Comparison of ENCODE assay signal across 9 mouse cellular contexts in the genomic region with DNA sequence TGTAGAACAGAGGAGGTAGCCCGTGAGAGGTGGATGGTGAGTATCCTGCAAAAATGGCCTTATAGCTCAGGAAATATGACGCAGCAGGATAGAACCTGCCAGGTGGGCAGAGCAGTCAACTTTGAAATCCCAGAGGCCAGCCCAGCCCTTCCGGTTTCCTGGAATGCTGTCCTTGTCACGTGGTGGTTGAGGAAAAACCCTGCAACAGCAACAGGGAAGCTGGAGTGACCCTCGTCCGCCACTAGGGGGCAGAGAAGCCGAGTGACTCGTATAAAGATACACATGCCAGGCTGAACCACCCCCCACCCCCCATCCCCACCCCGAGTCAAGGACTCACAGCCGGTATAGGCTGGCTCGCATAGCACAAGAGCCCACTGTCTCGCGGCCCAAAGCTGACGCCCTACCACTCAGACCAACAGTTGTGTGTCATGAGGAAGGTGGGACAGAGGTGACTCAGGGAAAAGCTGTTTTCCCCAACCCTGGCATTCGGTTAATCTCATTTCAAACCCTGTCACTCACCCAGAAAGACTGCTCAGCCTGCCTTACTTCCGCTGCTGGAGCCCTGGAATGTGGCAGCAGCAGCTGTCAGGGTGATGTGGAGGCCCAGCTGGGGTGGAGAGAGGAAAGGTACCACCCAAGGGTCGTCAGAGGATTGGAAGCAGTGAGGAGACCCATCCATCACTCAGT.
A peak's percentile ranks its signal among the peaks of the same experiment; 100 is the strongest.
DNase-seq lines count a peak whose midpoint lies in the region; ATAC-seq and TF ChIP-seq lines count a peak whose summit lies in the region.
"Had no signal": no experiment of that assay in that cellular context is flagged by ENCODE, and none has a peak within 500 bp of the region (broad histone marks: within the 10 kb centered on the region; RNA-seq: fewer than 3 reads in every experiment).

No protein-coding gene starts in this region.

- TF ChIP-seq CTCF in CH12.LX (conservative IDR thresholded peaks at IDR 0.05 in 1 of 2, IDR thresholded peaks at IDR 0.05 in 1 of 2; ENCODE audit: low read depth in 2 of 2, low read length in 2 of 2): peak; percentile 71 to 72
- peak; percentile 88 for TF ChIP-seq CTCF in lung, adult 2 months (IDR thresholded peaks at IDR 0.05; ENCODE audit: insufficient read depth, low read length)
- peak; percentile 66; the same call in 1 of the 2 replicates for TF ChIP-seq CTCF in thymus, adult 2 months (IDR thresholded peaks at IDR 0.05; ENCODE audit: borderline replicate concordance, control insufficient read depth, extremely low read depth, insufficient read depth, low read length, poor library complexity)

- H3K79me2 ChIP-seq in CH12.LX (replicated peaks; ENCODE audit: control insufficient read depth, extremely low read depth, insufficient read depth, poor library complexity, severe bottlenecking): no peaks in the 10 kb centered on the region

- no peaks in the 10 kb centered on the region for H3K36me3 ChIP-seq in CH12.LX (replicated peaks in 1 of 2; ENCODE audit: control insufficient read depth in 1 of 2, insufficient read depth in 1 of 2, low read length in 1 of 2)
- no peaks in the 10 kb centered on the region for H3K36me3 ChIP-seq in forebrain, embryonic 16.5 days (ENCODE audit: control insufficient read depth, insufficient read depth)
- H3K36me3 ChIP-seq in neural tube, embryonic 15.5 days: no peaks in the 10 kb centered on the region
- H3K36me3 ChIP-seq in thymus, adult 2 months (ENCODE audit: control insufficient read depth, insufficient read depth, low read length): no peaks in the 10 kb centered on the region

- 4% methylated on average over 17 of the region's 17 CpGs for WGBS in forebrain, embryonic 16.5 days
- 4% methylated on average over 17 of the region's 17 CpGs for whole genome bisulfite sequencing in lung, adult 2 months
- 3% methylated on average over 17 of the region's 17 CpGs for WGBS in neural tube, embryonic 15.5 days
- WGBS in thymus, adult 2 months: 12% methylated on average over 17 of the region's 17 CpGs

- H3K4me3 ChIP-seq in CH12.LX (replicated peaks in 1 of 3; ENCODE audit: low read depth in 2 of 3, low read length in 2 of 3, poor library complexity in 1 of 3): no peak overlapping the region
- peak overlapping the region; percentile 23 for H3K4me3 ChIP-seq in forebrain, embryonic 16.5 days (replicated peaks; ENCODE audit: low read length)
- H3K4me3 ChIP-seq in lung, adult 2 months (replicated peaks; ENCODE audit: extremely low read depth, low read depth, low read length): peak overlapping the region; percentile 8
- peak overlapping the region; percentile 27 for H3K4me3 ChIP-seq in neural tube, embryonic 15.5 days (replicated peaks)
- no peak overlapping the region for H3K4me3 ChIP-seq in thymus, adult 2 months (ENCODE audit: control insufficient read depth, insufficient read depth, low read length)
- H3K4me3 ChIP-seq: erythroblast, embryonic 14.5 days had no signal

- DNase-seq in CH12.LX (ENCODE audit: extremely low read depth): peak; percentile 66
- DNase-seq in cerebellum, adult 11 months: peak; percentile 26
- DNase-seq in heart, postnatal 4 days: peak; percentile 94
- DNase-seq in layer of hippocampus, adult 18-20 months (ENCODE audit: low spot score in 2 of 2): peak; percentile 67 to 83
- DNase-seq in lung, adult 2 months: peak; percentile 82
- DNase-seq in thymus, adult 2 months: peak; percentile 68

- no peak overlapping the region for H3K9ac ChIP-seq in CH12.LX (ENCODE audit: insufficient read depth, low read depth)
- H3K9ac ChIP-seq in forebrain, embryonic 16.5 days (replicated peaks; ENCODE audit: low read depth, low read length): peak overlapping the region; percentile 29; the same call in 1 of the 2 replicates
- H3K9ac ChIP-seq in neural tube, embryonic 15.5 days (replicated peaks): no peak overlapping the region

- TF ChIP-seq POLR2A in CH12.LX (IDR thresholded peaks at IDR 0.05; ENCODE audit: low read depth, low read length): no peak
- TF ChIP-seq POLR2A in lung, adult 2 months (IDR thresholded peaks at IDR 0.05; ENCODE audit: borderline replicate concordance, extremely low read depth, low read depth, low read length): peak; percentile 40; the same call in 1 of the 2 replicates
- no peak for TF ChIP-seq POLR2A in thymus, adult 2 months (IDR thresholded peaks at IDR 0.05; ENCODE audit: control insufficient read depth, extremely low read depth, insufficient read depth, low read length, poor library complexity)

- TF ChIP-seq EP300 in CH12.LX (IDR thresholded peaks at IDR 0.05; ENCODE audit: low read length): no peak

- peaks cover 0 to 16% of the 10 kb centered on the region in 2 experiments; a peak in 2 of 4 replicates for H3K4me1 ChIP-seq in CH12.LX (ENCODE audit: control insufficient read depth in 1 of 2, insufficient read depth in 2 of 2)
- peaks cover 12% of the 10 kb centered on the region for H3K4me1 ChIP-seq in forebrain, embryonic 16.5 days (replicated peaks; ENCODE audit: control insufficient read depth, insufficient read depth, low read length)
- H3K4me1 ChIP-seq in lung, adult 2 months (ENCODE audit: control insufficient read depth, insufficient read depth, low read length): 0 out of 2 replicates have a peak, but pooled peaks cover 7% of the 10 kb centered on the region
- H3K4me1 ChIP-seq in neural tube, embryonic 15.5 days: peaks cover 17% of the 10 kb centered on the region
- H3K4me1 ChIP-seq in thymus, adult 2 months (replicated peaks; ENCODE audit: control insufficient read depth, insufficient read depth, low read length): no peaks in the 10 kb centered on the region

- H3K9me3 ChIP-seq in CH12.LX (replicated peaks; ENCODE audit: low read length): no peaks in the 10 kb centered on the region
- H3K9me3 ChIP-seq in forebrain, embryonic 16.5 days (ENCODE audit: control insufficient read depth, low read length): no peaks in the 10 kb centered on the region
- no peaks in the 10 kb centered on the region for H3K9me3 ChIP-seq in neural tube, embryonic 15.5 days (replicated peaks)

- in situ Hi-C loops in CH12.LX (cut with MboI; ENCODE audit: low pct_ligation_motif_present, low pct_unique_long_range_greater_than_20kb, low sequenced_read_pairs): no loop called here

- dilution Hi-C loops in CH12.LX (cut with MboI; ENCODE audit: extremely low pct_ligation_motif_present, extremely low pct_unique_long_range_greater_than_20kb, low sequenced_read_pairs): no loop called here

- no peak overlapping the region for H3K27ac ChIP-seq in CH12.LX (ENCODE audit: insufficient read depth, low read depth)
- H3K27ac ChIP-seq in forebrain, embryonic 16.5 days (ENCODE audit: low read length): no peak overlapping the region
- H3K27ac ChIP-seq in neural tube, embryonic 15.5 days (replicated peaks): peak overlapping the region; percentile 41
- no peak overlapping the region for H3K27ac ChIP-seq in thymus, adult 2 months (ENCODE audit: control insufficient read depth, insufficient read depth, low read length)

- peak overlapping the region; percentile 18 for H3K4me2 ChIP-seq in CH12.LX (ENCODE audit: insufficient read depth, low read depth, poor library complexity, severe bottlenecking)
- peak overlapping the region; percentile 49 for H3K4me2 ChIP-seq in forebrain, embryonic 16.5 days (ENCODE audit: low read length)
- H3K4me2 ChIP-seq in neural tube, embryonic 15.5 days: peak overlapping the region; percentile 60

- peak; percentile 81 for ATAC-seq in forebrain, embryonic 16.5 days
- peak; percentile 82 for ATAC-seq in neural tube, embryonic 15.5 days (ENCODE audit: low FRiP score)

- H3K27me3 ChIP-seq in CH12.LX (replicated peaks): no peaks in the 10 kb centered on the region
- no peaks in the 10 kb centered on the region for H3K27me3 ChIP-seq in forebrain, embryonic 16.5 days (replicated peaks; ENCODE audit: control insufficient read depth, insufficient read depth, low read length)
- no peaks in the 10 kb centered on the region for H3K27me3 ChIP-seq in neural tube, embryonic 15.5 days (replicated peaks)
- H3K27me3 ChIP-seq in thymus, adult 2 months (ENCODE audit: control insufficient read depth, insufficient read depth, low read length): no peaks in the 10 kb centered on the region

- peak; percentile 42 for TF ChIP-seq RAD21 in CH12.LX (IDR thresholded peaks at IDR 0.05; ENCODE audit: low read depth, low read length)

TF ChIP-seq in CH12.LX, 34 proteins besides CTCF, POLR2A, EP300 and RAD21 (continues in another document):
- TF ChIP-seq ELF1 (IDR thresholded peaks at IDR 0.05; ENCODE audit: low read depth, low read length) (peak; percentile 55), IRF4 (IDR thresholded peaks at IDR 0.05; ENCODE audit: low read depth, low read length) (0 out of 2 replicates have a peak, but pooled peaks have one; percentile 8), E2F4 (IDR thresholded peaks at IDR 0.05; ENCODE audit: insufficient replicate concordance, low read depth, low read length) (no peak), SIN3A (IDR thresholded peaks at IDR 0.05; ENCODE audit: low read length) (no peak), USF1 (IDR thresholded peaks at IDR 0.05; ENCODE audit: low read depth, low read length) (peak; percentile 86), RCOR1 (conservative IDR thresholded peaks at IDR 0.05; ENCODE audit: low read depth, low read length) (no peak), MAZ (IDR thresholded peaks at IDR 0.05; ENCODE audit: low read depth, low read length) (no peak), SMC3 (IDR thresholded peaks at IDR 0.05; ENCODE audit: low read depth, low read length) (peak; percentile 44), ZC3H11A (IDR thresholded peaks at IDR 0.05; ENCODE audit: low read depth, low read length) (no peak), NELFE (IDR thresholded peaks at IDR 0.05; ENCODE audit: low read depth, low read length) (0 out of 2 replicates have a peak, but pooled peaks have one; percentile 23), CHD2 (IDR thresholded peaks at IDR 0.05; ENCODE audit: low read length) (peak; percentile 15; the same call in 1 of the 2 replicates), KAT2A (IDR thresholded peaks at IDR 0.05; ENCODE audit: insufficient replicate concordance, low read length) (no peak), JUND (conservative IDR thresholded peaks at IDR 0.05; ENCODE audit: low read depth, low read length) (no peak), GABPA (IDR thresholded peaks at IDR 0.05; ENCODE audit: insufficient replicate concordance, low read depth, low read length) (no peak), HCFC1 (IDR thresholded peaks at IDR 0.05; ENCODE audit: low read depth, low read length) (no peak), JUN (IDR thresholded peaks at IDR 0.05; ENCODE audit: insufficient read depth, low read depth, low read length) (no peak), CHD1 (IDR thresholded peaks at IDR 0.05; ENCODE audit: low read depth, low read length) (no peak), MYC (IDR thresholded peaks at IDR 0.05; ENCODE audit: low read depth, low read length) (0 out of 2 replicates have a peak, but pooled peaks have one; percentile 38), MXI1 (IDR thresholded peaks at IDR 0.05; ENCODE audit: low read depth, low read length) (peak; percentile 43; the same call in 1 of the 2 replicates), POLR2AphosphoS2 (IDR thresholded peaks at IDR 0.05; ENCODE audit: low read depth, low read length) (no peak), ZNF384 (IDR thresholded peaks at IDR 0.05; ENCODE audit: low read depth, low read length) (no peak), MAFK (IDR thresholded peaks at IDR 0.05; ENCODE audit: insufficient replicate concordance, low read length) (no peak)

Comparison
In these comparisons a context has a peak if more than half of its experiments do, and no peak if none do; other contexts are left out.
1. DNase-seq: peak in every context shown above with its lines; median percentile 94 in heart, postnatal 4 days; 82 in lung, adult 2 months; 75 in layer of hippocampus, adult 18-20 months; 68 in thymus, adult 2 months; 66 in CH12.LX; 26 in cerebellum, adult 11 months.
2. H3K4me3 ChIP-seq: peak in forebrain, embryonic 16.5 days (single experiment), lung, adult 2 months (single experiment) and neural tube, embryonic 15.5 days (single experiment); none in CH12.LX (0 of 3) and thymus, adult 2 months (single experiment).
3. Peak in every context shown above with its lines, with median percentiles within 50 percentile points of each other: H3K4me2 ChIP-seq and CTCF ChIP-seq.